Mouse (Mus musculus) brain, adult 2 months (tissue): Measurements from ENCODE around the gene Vps33b.

Experiments used
- DNase-seq: peaks from one replicate; pipeline ENCODE4 v3.0.0; 2011; ENCODE audit warnings: low read depth, low spot score

Vps33b gene

DNA sequence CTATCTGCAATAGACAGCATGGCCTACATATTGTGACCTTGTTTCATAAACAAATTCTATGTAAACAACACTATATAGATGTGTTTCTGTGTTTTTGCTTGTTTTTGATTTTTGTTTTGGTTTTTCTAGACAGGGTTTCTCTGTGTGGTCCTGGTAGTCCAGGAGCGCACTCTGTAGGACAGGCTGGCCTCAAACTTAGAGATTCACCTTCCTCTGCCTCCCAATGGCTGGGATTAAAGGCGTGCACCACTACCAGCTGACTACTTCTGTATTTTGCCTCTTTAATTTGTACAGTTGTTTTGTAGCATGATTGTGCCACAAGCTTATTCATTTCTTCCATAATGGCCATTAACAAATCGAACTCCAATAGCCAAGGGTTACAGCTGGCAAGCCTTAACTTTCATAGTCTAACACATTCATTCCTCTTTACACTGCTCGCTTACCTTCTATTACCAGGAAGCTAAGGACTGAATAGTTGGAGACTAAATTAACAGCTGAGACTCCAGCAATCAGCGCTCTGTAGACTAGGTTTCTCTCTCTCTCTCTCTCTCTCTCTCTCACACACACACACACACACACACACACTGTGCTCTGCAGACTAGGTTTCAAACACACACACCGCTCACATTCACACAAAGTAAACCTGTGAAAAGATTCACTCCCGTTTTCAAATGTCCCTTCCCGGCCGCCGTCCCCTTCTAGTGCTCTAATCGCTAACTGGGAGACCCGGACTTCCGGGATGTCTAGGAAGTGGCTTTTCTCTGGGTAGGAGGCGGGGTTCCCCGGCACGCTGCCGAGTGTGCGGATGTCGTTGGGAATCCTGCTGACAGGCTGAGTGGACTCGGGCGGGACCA lies at the start of gene Vps33b:
Gene Vps33b, plus strand, starts transcription at position 753 of the 854 bp plus-strand sequence.
- DNase-seq: peak; percentile 97

DNA sequence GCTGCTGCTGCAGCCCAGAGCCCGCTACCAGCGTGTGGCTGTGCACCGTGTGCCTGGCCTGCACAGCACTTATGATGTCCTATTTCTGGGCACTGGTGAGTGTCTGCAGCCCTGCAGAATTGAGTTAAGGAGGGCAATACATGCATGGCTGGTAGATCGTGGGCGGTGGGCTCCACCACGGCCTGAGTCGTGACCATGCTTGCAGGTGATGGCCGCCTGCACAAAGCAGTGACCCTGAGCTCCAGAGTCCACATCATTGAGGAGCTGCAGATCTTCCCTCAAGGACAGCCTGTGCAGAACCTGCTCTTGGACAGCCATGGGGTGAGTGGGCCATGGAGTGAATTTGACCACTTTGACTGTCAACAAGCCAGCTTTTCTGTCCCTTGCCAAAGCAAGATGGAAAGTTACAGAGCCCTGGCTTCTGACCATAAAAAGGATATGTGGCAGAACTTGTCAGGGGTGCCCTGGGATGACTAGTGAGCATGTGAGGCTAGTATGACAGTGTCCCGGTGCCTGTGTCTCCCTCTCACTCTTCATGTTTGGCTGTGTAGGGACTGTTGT lies 49.1 kb upstream of the Vps33b start:
- DNase-seq: no peak

DNA sequence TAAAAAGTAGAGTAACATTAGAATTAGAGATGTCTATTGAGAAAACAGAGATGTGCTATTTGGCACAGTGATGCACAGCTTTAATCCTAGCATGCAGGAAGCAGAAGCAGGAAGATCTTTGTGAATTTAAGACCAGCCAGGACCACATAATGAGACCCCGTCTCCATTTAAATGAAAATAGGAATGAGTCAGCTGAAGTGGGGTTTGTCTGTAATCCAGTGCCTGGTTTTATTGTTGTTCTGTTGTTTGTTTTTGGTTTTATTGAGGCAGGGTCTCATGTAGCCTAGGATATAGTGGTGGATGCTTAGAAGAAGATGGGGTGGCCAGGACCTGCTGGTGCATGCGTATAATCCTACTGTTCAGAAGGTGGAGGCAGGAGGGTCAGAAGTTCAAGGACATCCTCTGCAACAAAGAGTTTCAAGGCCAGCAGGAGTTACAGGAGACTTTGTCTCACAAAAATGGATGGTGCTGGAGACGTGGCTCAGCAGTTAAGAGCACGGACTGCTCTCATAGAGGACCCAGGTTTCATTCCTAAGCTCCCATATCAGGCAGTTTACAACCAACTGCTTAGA lies 48.2 kb upstream of the Vps33b start:
- no peak for DNase-seq

DNA sequence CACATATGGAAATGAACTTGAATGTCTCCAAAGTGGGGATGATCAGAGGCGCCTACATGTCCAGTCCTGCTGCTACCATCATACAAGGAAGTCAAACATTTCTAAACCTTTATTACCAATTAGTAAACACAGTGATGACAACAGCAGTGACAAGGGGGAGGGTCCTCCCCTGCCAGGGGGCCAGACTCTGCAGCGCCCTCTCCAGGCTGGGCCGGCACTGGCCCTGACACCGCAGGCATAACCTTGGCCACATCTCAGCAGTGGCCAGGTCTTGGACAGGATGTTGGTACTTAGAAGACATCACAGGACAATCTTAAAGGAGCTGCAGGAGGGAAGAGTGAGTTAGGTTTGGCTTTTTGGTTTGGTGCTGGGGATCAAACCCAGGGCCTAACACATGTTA lies 42.4 kb upstream of the Vps33b start:
- DNase-seq: no peak

DNA sequence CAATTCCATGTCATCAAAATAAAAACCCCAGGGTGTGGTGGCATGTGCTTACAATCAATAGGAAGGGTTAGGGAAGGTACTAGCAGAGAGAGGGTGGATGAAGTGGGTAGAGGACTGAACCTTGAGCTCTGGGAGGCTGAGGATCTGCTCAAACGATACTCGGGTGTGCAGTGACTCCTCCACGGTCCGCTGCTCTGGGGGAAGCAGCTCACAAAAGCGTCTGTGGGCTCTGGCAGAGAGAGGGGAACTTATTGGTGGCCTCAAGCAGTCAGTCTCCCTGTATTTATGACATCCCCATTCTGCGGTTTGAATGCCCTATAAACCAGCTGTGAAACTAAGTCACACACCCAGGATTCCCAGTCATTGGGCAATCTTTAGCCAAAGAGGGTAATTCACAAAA lies 39.3 kb upstream of the Vps33b start:
- no peak for DNase-seq

DNA sequence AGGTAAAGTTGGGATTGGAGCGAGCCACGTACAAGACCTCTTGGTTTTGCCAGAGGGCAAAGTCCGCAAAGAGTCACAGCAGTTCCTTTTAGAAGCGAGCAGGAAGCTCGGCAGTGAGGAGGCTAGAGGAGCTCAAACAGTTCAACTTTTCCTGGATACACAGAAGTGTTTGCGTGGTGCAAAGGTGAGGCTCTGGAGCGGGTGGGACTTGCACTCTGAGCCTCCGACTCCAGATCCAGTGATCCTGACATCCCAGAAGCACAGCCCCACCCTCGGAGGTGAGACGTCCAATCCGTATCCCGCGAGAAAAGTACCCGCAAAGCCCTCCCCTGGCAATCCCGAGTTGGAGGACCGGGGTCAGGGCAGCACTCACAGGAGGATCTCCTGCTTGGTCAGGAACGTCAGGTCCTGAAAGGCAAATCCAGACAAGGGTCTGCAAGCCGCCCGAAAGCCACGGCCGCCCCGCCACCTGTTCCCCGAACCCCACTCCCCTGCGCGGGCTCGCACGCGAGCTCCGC lies 37.4 kb upstream of the Vps33b start:
- peak; percentile 36 for DNase-seq

DNA sequence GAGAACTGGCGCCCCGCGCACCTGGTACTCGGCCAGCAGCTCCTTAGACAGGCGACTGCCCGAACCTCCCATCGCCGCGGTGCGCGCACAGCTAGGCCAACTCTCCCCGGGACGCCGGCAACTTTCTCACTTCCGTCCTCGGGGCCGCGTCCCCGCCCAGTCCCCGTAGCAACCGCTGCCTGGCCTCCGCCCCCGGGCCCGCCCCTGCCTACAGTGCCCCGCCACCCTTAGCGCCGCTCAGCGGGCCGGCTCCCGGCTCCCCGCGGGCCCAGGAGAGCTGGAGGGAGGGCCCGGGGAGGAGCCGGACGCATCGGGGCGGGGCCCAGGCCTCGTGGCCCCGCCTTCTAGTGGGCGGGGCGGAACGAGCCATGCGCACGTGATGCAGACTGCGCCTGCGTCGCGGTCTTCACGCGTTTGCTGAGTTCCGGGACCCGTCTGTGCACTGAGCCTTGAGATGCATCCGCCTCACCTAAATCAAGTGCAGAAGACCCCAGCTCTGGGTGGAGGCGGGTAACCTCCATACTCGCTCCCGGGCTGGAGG lies 36.9 kb upstream of the Vps33b start, which contains the start of the genes Cib1 and Gdpgp1:
Gene Cib1, minus strand, starts transcription at position 325 of the 541 bp plus-strand sequence.
Gene Gdpgp1, plus strand, starts transcription at position 377 of the 541 bp plus-strand sequence.
- peak; percentile 96 for DNase-seq

DNA sequence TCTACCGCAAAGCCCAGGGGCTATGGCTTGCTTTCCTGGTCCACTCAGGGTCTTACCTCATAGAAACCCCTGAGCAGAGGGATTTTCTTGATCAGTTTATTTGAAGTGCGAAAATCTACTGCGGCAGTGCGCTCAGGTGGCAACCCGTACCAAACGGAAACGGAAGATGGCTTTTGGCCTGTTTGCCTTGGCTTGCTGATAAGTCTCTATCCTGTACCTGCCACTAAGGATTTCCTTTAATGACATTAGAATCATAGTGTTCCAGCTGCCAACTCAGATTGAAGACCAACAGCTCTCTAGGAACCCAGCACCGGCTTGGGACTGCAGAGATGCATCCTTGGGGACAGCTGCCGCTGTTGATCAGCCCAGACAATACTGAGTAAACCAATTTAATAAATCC lies 35.6 kb upstream of the Vps33b start:
- no peak for DNase-seq

DNA sequence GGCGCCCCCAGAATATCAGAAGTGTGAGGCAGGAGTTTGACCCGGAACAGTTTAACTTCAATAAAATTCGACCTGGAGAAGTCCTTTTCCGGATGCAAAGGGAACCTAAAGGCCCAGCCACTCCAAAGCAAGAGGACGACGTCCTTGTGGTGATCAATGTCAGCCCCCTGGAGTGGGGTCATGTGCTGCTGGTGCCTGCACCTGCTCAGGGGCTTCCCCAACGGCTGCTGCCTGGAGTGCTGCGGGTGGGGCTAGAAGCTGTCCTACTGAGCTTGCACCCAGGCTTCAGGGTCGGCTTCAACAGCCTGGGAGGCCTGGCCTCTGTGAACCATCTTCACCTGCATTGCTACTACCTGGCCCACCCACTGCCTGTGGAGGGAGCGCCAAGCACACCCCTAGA lies 30.9 kb upstream of the Vps33b start:
- DNase-seq: no peak

DNA sequence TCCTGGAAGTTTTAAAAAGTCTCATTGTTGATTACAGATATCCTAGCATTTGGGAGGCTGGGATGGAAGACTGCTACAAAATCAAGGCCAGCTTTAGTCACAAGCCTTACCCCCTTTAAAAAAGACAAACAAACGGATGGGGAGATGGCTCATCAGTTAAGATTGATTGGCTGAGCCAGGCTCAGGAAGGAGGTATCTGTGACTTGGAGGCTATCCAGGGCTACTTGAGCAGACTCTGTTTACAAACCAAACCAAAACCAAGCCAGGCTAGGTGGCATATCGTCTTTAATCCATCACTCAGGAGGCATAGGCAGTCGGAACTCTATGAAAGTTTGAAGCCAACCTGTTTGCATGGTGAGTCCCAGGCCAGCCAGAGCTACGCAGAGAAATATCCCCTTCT lies 27.8 kb upstream of the Vps33b start:
- no peak for DNase-seq

DNA sequence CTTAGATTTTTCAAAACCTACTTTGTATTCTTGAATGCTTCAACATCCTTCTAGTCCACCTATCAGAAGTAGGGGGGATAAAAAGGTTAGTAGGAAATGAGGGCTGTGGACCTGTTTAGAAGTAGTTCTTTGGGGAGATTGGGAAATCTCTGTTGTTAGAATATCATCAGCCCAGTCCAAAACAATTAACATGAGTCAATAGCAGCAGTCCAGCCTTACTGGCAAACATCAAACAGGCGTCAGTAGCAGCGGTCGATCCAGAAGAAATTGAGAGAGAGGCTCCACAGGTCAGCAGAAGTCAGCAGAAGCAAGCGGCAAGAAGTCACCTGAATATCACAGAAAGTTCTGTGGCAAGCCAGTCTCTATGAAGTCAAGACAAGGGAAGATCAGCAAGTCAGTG lies 24.6 kb upstream of the Vps33b start:
- DNase-seq: no peak

DNA sequence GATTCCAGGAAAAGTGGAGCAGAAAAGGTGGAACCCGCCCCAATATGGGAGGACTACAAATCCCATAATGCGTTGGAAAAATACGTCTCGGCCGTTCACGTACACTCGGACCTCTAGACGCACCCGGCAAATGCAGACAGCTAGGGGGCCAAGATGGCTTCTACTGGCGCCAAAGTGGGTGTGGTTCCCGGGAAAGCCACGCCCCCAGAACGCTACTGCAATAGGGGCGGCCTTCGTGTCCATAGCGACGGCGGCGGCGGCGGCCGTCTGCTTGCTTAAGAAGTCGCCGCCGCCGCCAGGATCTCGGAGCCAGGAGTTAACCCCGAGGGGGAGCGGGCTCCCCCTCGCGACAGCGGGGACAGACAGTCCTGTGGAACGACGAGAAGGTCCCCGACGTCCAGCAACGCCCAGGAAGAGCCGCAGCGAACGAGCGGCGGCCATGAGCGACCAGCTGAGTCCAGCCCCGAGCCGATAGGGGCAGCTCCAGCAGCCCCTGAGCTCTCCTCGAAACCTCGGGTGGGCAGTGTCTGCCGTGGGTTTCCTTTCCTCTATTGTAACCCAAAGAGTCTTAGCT lies 23.2 kb upstream of the Vps33b start, which contains the start of gene Ttll13:
Gene Ttll13, plus strand, starts transcription at position 229 of the 574 bp plus-strand sequence.
- peak; percentile 99 for DNase-seq

DNA sequence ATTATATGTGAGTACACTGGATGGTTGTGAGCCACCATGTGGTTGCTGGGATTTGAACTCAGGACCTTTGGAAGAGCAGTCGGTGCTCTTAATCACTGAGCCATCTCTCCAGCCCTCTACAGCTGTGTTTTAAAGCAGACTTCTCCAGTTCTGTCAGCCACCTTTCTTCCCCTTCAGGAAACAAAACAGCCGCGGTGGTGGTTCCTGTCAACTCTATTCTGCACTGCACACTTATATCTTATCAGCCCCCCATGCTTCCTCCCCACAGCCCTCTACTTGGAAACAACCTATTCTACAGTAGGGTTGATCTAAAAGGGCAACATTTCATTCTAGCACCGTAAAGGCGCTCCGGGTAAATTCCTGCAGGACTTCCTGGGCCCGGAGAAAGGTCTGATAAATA lies 22.6 kb upstream of the Vps33b start:
- DNase-seq: no peak

DNA sequence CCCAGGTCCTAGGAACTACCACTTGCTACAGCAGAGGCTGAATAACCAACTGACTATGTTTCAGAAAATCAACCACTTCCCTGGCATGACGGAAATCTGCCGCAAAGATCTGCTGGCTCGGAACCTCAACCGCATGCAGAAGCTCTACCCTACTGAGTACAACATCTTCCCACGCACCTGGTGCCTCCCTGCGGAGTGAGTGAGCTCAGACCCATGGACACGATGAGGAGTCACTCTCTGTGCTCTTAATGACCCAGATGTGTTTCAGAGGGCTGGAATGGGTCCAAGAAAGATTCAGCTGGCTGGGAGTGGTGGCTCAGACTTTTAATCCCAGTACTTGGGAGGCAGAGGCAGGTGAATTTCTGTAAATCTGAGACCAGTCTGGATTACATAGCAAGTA lies 17.0 kb upstream of the Vps33b start:
- DNase-seq: no peak

DNA sequence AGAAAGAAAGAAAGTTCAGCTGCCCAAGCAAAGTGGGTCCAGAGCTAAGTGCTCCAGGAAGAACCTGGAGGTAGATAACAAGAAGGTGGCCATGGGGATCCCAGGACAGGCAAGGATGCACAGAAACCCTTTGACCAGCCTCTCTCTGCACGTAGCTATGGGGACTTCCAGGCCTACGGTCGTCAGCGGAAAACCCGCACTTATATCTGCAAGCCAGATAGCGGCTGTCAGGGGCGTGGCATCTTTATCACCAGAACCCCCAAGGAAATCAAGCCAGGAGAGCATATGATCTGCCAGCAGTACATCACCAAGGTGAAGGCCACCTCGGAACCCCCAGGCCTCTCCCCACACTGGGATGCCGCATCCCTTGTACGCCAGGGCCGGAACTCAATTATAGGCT lies 16.6 kb upstream of the Vps33b start:
- no peak for DNase-seq

DNA sequence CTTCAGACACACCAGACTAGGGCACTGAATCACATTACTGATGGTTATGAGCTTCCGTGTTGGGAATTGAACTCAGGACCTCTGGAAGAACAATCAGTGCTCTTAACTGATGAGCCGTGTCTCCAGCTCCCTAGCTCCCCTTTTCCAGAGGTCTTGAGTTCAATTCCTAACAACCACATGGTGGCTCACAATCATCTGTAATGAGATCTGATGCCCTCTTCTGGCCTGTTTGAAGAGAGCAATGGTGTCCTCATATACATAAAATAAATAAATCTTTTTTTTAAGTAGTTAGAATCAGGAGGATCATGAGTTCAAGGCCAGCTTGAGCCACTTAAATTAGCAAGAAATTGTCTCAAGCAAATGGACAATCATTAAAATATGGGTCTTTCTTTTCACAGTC lies 13.5 kb upstream of the Vps33b start:
- no peak for DNase-seq

DNA sequence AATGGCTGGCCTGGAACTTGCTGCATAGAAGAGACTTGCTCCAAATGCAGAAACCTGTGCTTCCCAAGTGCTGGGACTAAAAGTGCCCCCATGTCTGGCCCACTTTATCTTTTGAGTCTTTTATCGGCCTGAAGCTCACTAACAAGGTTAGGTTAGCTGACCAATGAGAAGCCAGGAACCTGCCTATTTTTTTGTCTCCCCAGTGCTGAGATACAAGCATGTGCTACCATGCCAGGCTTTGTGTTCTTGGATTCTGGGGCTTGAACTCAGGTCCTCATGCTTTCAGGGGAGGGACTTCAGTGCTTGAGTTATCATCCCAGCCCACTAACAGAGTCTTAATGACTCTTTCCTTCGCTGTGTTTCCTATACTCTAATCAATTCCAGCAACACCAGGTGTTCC lies 11.7 kb upstream of the Vps33b start:
- DNase-seq: no peak

DNA sequence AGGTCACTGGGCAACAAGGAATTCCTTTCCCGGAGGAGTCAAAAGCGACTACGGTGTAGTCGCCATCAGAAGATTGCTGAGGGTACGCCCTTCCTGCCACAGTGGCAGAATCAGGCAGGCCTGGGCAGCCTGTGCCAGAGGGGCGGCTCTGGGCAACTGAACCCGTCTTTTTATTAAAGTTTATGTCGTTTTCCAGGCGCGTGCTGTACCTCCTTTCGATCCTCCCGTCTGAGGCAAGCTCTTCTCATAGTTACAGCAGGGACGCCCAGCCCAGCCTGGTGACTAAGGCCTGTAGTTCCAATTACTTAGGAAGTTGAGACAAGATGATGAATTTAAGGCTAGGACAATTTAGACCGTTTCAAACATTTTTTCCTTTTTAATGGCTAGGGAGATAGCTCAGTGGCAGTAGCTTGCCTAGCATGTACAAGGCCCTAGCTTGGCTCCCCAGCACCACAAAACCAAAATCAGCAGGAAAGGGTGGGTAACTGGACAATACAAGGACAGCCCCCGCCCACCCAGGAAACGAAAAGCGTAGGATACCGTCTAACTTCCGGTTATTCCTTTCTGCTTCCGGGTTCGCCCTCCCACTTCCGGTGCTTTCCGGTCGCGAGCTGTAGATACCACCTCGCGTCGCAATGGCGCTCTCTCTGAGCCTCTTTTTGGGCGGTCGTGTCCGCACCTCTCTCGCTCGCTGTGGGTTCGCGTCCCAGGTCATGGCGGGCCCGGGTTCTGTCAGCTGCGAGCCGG lies 8.7 kb upstream of the Vps33b start, which contains the start of gene Ngrn:
Gene Ngrn, plus strand, starts transcription at position 591 of the 747 bp plus-strand sequence.
- DNase-seq: peak; percentile 95

DNA sequence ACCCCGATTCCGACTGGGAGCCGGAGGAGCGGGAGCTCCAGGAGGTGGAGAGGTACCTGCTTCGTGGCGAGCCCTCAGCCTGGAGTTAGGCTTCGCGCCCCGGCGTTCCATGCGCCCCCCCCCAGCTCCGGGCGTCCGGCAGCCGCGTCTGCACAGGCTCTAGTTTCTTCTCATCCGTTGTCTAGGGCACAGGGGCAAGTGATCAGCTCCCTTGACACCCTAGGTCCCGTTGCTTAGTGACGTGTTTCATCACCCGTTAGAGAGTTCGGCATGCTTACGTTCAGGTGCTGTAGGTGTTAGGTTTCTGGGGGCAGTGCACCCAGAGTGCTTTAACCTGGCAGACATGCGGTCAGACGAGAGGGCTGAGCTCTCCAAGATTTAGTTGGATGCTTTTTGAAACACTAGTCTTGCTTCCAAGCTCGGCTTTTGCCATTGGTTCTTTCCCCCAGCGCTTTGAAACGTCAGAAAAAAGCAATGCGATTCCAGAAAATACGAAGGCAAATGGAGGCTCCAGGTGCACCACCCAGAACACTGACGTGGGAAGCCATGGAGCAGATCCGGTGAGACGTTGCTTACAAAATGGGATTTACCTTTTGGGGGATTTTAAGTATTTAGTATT lies 8.0 kb upstream of the Vps33b start:
- DNase-seq: peak; percentile 68

DNA sequence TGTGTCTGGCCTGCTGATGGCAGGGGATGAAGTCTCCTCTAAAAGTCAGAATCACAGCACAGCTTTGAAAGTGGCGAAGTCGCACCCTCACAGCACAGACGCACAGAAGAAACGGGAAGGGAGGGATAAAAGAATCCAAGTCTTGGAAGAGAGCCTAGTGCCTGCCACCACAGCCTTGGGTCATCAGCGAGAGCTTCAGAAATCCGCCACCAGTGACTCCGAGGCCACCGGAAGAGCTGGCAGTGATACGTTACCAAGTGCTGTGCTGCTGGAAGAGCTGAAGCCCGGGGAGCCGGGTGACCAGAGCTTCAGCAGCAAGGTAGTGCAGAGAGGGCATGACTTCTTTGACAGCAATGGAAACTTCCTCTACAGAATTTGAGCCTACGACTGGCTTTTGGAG lies 4.8 kb upstream of the Vps33b start:
- no peak for DNase-seq

DNA sequence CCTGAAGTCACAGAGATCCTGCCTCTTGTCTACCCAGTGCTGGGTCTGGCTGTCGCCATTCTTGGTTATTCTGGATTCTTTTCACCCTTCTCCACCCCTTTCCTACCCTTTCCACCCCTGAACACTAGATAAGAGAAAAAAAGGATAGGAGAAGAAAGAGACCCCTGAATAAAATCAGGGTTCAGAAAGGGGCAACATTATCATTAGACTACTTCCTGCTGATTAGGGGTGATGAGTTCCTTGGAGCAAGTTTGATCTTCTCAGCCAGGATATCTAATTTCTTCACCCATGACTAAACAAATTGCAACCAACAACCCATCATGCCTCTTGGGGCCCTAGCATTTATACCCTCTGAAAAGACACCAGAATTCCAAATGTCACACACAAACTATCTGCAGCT lies 1.7 kb upstream of the Vps33b start:
- no peak for DNase-seq
